Mouse (Mus musculus) liver, adult 10 weeks (tissue): ENCODE measurements around the gene Cby3. TPM values are rescaled to one million over a fixed set of nuclear protein-coding genes. Genes with fewer than 3 reads are reported as not detected.

ENCODE experiments used
- polyA plus RNA-seq: library from polyadenylated mRNA; stranded (reverse); fragments of 350-450 nt; fragmentation: Illumina TruSeq; extraction: RNeasy Lipid Tissue Mini Kit (QIAGEN cat#74804); gene quantifications from one replicate; pipeline ENCODE4 v1.2.3, GENCODE M21; 2014; ENCODE audit warnings: low read depth, low replicate concordance

The Cby3 gene
- polyA plus RNA-seq: not detected

GRCm38 (mm10) chr11:50354162-50354561 lies at the start of gene Cby3:
Gene Cby3, plus strand, starts transcription at chr11:50354462.

DNA sequence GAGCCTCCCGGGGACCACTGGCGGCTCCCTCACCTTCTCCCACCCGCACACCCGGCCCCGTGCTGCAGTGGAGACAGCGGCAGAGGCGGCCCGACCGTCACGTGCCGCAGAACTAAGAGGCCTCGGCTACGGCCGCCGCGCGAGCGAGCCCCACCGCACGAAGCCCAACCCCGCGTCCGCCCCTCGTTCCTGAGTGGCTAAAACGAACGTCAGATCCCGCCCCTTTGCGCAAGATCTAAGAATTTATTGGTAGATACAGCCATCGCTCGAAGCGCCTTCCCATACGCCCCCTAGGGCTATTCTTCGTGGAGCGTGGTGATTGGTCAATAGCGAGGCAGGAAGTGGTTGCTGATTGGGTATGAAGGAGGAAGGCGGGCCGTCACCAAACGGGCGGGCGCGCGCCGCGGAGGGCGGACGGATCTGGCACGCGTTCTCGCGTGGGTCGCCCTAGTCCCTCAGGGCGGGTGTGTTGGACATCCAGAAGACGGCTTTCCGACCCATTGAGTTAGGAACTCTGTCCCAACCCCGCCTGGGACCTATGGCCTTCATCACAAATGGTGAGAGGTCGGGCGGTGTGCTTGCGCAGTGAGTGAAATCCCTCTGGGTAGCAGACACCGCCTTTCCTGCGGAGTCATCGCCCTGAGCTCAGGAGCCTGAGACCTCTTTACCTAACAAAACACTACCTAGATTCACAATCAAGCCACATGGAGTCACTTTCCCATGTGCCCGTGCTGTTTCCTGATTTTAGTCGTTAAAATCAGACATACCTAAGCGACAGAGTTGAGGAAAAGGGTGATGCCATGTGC lies 28.6 kb upstream of the Cby3 start, which contains the start of gene Canx:
TSS of gene Canx (minus strand) at position 178 of the 806 bp plus-strand sequence.

DNA sequence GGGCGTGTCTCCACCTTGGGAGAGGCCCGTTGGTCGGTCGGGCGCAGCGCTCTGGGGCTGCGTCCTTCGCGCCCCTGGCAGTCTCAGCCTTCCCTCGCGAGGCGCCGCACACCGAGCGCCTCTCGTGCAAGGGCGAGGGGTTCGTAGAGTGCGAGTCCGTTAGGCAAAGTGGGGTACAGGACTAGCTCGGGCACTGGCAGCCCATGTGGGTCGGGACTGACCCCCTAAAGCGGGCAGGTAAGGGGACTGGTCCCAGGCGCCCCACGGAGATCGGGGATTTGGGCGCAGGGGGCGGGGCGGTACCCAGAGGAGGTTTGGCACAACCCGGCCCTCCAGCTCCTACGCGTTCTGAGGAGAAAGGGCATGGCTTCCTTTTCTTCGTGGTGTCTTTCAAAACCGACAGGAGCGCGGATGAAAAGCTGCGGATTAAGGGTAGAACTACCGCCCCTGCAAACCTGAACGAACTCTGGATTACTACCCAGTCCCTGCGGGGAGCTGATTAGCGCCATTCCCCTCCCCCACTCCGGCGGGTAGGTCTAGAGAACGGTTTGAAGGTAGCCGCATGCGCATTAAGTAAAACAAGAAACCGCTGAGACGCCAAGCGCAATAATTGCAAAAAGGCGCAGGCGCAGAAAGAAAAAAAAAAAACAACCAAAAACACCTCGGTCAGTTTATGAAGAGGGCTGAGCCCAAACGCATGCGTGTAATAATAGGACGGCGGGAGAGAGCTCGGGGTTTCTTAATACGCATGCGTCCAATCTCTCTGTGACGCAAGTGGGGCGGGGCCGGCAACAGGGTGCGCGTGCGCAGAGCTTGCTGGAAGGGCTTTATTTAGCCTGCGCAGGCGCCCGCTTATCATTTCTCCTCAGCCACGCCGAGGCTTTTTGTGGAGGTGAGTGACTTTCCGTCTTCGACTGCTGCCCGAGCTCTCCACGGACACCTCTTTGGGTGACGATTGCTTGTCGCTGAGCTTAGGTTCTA lies 22.9 kb downstream of the Cby3 start, which contains the start of gene Hnrnph1:
TSS of gene Hnrnph1 (plus strand) at position 80 of the 981 bp plus-strand sequence.

Other genes with a start within 250 kb of the Cby3 start
- 5.1 TPM for gene Tbc1d9b, start 223.1 kb upstream of the Cby3 start, polyA plus RNA-seq
- 0.72 TPM for gene Mrnip, start 180.0 kb upstream of the Cby3 start, polyA plus RNA-seq
- 315 TPM for gene Sqstm1, start 143.6 kb upstream of the Cby3 start, polyA plus RNA-seq
- gene Mgat4b, start 143.6 kb upstream of the Cby3 start, polyA plus RNA-seq: 2.6 TPM
- gene Ltc4s, start 115.8 kb upstream of the Cby3 start, polyA plus RNA-seq: not detected
- 5.1 TPM for gene Maml1, start 62.2 kb upstream of the Cby3 start, polyA plus RNA-seq
- 473 TPM for gene Canx, start 28.8 kb upstream of the Cby3 start, polyA plus RNA-seq
- 263 TPM for gene Hnrnph1, start 22.5 kb downstream of the Cby3 start, polyA plus RNA-seq
- gene Rufy1, start 76.7 kb downstream of the Cby3 start, polyA plus RNA-seq: 19.2 TPM
- 0.58 TPM for gene Adamts2, start 247.6 kb downstream of the Cby3 start, polyA plus RNA-seq